Mouse (Mus musculus): ENCODE data around the gene Pnpla1.
"Not testable (repeated sequence)": the region's sequence is repeated elsewhere in the genome, so short reads cannot be mapped to it uniquely, and the experiment has no call there.

Pnpla1 gene

GRCm38 (mm10) chr17:28837840-28838239, 20.4 kb upstream of the Pnpla1 start:
- in situ Hi-C loops (cut with MboI; ENCODE audit: unreplicated experiment in 2 of 2), result no loop called here

GRCm38 (mm10) chr17:28841947-28842346, 16.3 kb upstream of the Pnpla1 start:
- in situ Hi-C loops (cut with MboI; ENCODE audit: unreplicated experiment in 2 of 2), result not testable (repeated sequence)

GRCm38 (mm10) chr17:28843665-28844064, 14.5 kb upstream of the Pnpla1 start:
- in situ Hi-C loops (cut with MboI; ENCODE audit: unreplicated experiment in 2 of 2), result no loop called here

- in situ Hi-C loops (cut with MboI; ENCODE audit: unreplicated experiment in 2 of 2), result no loop called here
These were observed 11.1 kb upstream of the Pnpla1 start for GRCm38 (mm10) chr17:28846974-28847617.

- in situ Hi-C loops (cut with MboI; ENCODE audit: unreplicated experiment in 2 of 2), result loop anchor here (10.0 to 25.0 kb wide), 2 partner anchors 88 to 96 kb away; partner anchors contain the start of gene Mapk13 (in 1 of the 2)
These were observed 7.7 kb upstream of the Pnpla1 start for GRCm38 (mm10) chr17:28850511-28850910.

- in situ Hi-C loops (cut with MboI; ENCODE audit: unreplicated experiment in 2 of 2), result loop anchor here (10.0 to 25.0 kb wide), 2 partner anchors 92 to 100 kb away; partner anchors contain the start of gene Mapk13 (in 1 of the 2)
These were observed 3.8 kb upstream of the Pnpla1 start for GRCm38 (mm10) chr17:28854377-28854776.

- in situ Hi-C loops (cut with MboI; ENCODE audit: unreplicated experiment in 2 of 2), result loop anchor here (10.0 to 25.0 kb wide), 2 partner anchors 93 to 101 kb away; partner anchors contain the start of gene Mapk13 (in 1 of the 2)
These were observed 2.9 kb upstream of the Pnpla1 start for GRCm38 (mm10) chr17:28855166-28855885.

- in situ Hi-C loops (cut with MboI; ENCODE audit: unreplicated experiment in 2 of 2), result loop anchor here (10.0 to 25.0 kb wide), 2 partner anchors 94 to 101 kb away; partner anchors contain the start of gene Mapk13 (in 1 of the 2)
These were observed 2.2 kb upstream of the Pnpla1 start for GRCm38 (mm10) chr17:28856030-28856429.

GRCm38 (mm10) chr17:28863926-28864325, 5.7 kb downstream of the Pnpla1 start:
- in situ Hi-C loops (cut with MboI; ENCODE audit: unreplicated experiment in 2 of 2), result loop anchor here in 1 of 2 experiments (25.0 kb wide), 1 partner anchor 102 kb away; the partner anchor contains the start of gene Mapk13

GRCm38 (mm10) chr17:28864464-28864863, 6.3 kb downstream of the Pnpla1 start:
- in situ Hi-C loops (cut with MboI; ENCODE audit: unreplicated experiment in 2 of 2), result loop anchor here in 1 of 2 experiments (25.0 kb wide), 1 partner anchor 102 kb away; the partner anchor contains the start of gene Mapk13

GRCm38 (mm10) chr17:28866921-28867320, 8.7 kb downstream of the Pnpla1 start:
- in situ Hi-C loops (cut with MboI; ENCODE audit: unreplicated experiment in 2 of 2), result loop anchor here in 1 of 2 experiments (25.0 kb wide), 1 partner anchor 105 kb away; the partner anchor contains the start of gene Mapk13

- in situ Hi-C loops (cut with MboI; ENCODE audit: unreplicated experiment in 2 of 2), result loop anchor here in 1 of 2 experiments (25.0 kb wide), 1 partner anchor 105 kb away; the partner anchor contains the start of gene Mapk13
These were observed 9.2 kb downstream of the Pnpla1 start for GRCm38 (mm10) chr17:28867381-28867780.

GRCm38 (mm10) chr17:28869412-28870110, 11.3 kb downstream of the Pnpla1 start:
- in situ Hi-C loops (cut with MboI; ENCODE audit: unreplicated experiment in 2 of 2), result loop anchor here (10.0 to 25.0 kb wide), 2 partner anchors 107 to 185 kb away; partner anchors contain the start of gene Mapk13 (in 1 of the 2)

- in situ Hi-C loops (cut with MboI; ENCODE audit: unreplicated experiment in 2 of 2), result loop anchor here (10.0 to 25.0 kb wide), 2 partner anchors 108 to 186 kb away; partner anchors contain the start of gene Mapk13 (in 1 of the 2)
These were observed 12.2 kb downstream of the Pnpla1 start for GRCm38 (mm10) chr17:28870435-28870834.

GRCm38 (mm10) chr17:28871831-28872230, 13.6 kb downstream of the Pnpla1 start:
- in situ Hi-C loops (cut with MboI; ENCODE audit: unreplicated experiment in 2 of 2), result loop anchor here (10.0 to 25.0 kb wide), 2 partner anchors 110 to 187 kb away; partner anchors contain the start of gene Mapk13 (in 1 of the 2)

GRCm38 (mm10) chr17:28872322-28872721, 14.1 kb downstream of the Pnpla1 start:
- in situ Hi-C loops (cut with MboI; ENCODE audit: unreplicated experiment in 2 of 2), result loop anchor here (10.0 to 25.0 kb wide), 2 partner anchors 110 to 188 kb away; partner anchors contain the start of gene Mapk13 (in 1 of the 2)

- in situ Hi-C loops (cut with MboI; ENCODE audit: unreplicated experiment in 2 of 2), result loop anchor here (10.0 to 25.0 kb wide), 2 partner anchors 112 to 189 kb away; partner anchors contain the start of gene Mapk13 (in 1 of the 2)
These were observed 16.0 kb downstream of the Pnpla1 start for GRCm38 (mm10) chr17:28874216-28874615.

- in situ Hi-C loops (cut with MboI; ENCODE audit: unreplicated experiment in 2 of 2), result loop anchor here (10.0 to 25.0 kb wide), 2 partner anchors 113 to 190 kb away; partner anchors contain the start of gene Mapk13 (in 1 of the 2)
These were observed 16.6 kb downstream of the Pnpla1 start for GRCm38 (mm10) chr17:28874825-28875224.

GRCm38 (mm10) chr17:28875316-28875715, 17.1 kb downstream of the Pnpla1 start:
- in situ Hi-C loops (cut with MboI; ENCODE audit: unreplicated experiment in 2 of 2), result loop anchor here in 1 of 2 experiments (10.0 kb wide), 1 partner anchor 191 kb away; no protein-coding TSS in a partner anchor

GRCm38 (mm10) chr17:28876331-28876730, 18.1 kb downstream of the Pnpla1 start:
- in situ Hi-C loops (cut with MboI; ENCODE audit: unreplicated experiment in 2 of 2), result loop anchor here in 1 of 2 experiments (10.0 kb wide), 1 partner anchor 192 kb away; no protein-coding TSS in a partner anchor
